Mouse (Mus musculus) liver, embryonic 15.5 days (tissue): ENCODE results near the gene Gm42742. TPM values are rescaled to one million over a fixed set of nuclear protein-coding genes. Genes with fewer than 3 reads are reported as not detected.

ENCODE experiments used
- ATAC-seq: fragments of 200-750 bp; cut with Nextera tagmentation; 2 replicates; pipeline ENCODE4 v1.8.0; 2017; ENCODE audit warnings: moderate number of reproducible peaks, mild to moderate bottlenecking, moderate library complexity; ENCODE audit not compliant: insufficient read depth
- H3K27ac ChIP-seq: fragments of 300-500 bp; sonication (generic); replicated peaks from 2 replicates; pipeline ENCODE4 v1.5.1; 2015; ENCODE audit warnings: mild to moderate bottlenecking, inconsistent platforms
- H3K27me3 ChIP-seq: fragments of 300-500 bp; sonication (generic); 2 replicates; pipeline ENCODE4 v1.6.1; 2015; ENCODE audit warnings: mild to moderate bottlenecking, inconsistent platforms
- H3K36me3 ChIP-seq: fragments of 300-500 bp; sonication (generic); replicated peaks from 2 replicates; pipeline ENCODE4 v1.6.1; 2015; ENCODE audit warnings: moderate library complexity, mild to moderate bottlenecking, inconsistent platforms
- H3K4me1 ChIP-seq: fragments of 300-500 bp; sonication (generic); replicated peaks from 2 replicates; pipeline ENCODE4 v1.6.1; 2015; ENCODE audit warnings: inconsistent platforms
- H3K4me2 ChIP-seq: fragments of 300-500 bp; sonication (generic); 2 replicates; pipeline ENCODE4 v1.6.1; 2015; ENCODE audit warnings: moderate library complexity, mild to moderate bottlenecking, inconsistent platforms
- H3K4me3 ChIP-seq: fragments of 300-500 bp; sonication (generic); replicated peaks from 2 replicates; pipeline ENCODE4 v1.5.1; 2015; ENCODE audit warnings: mild to moderate bottlenecking, inconsistent platforms
- H3K9ac ChIP-seq: fragments of 300-500 bp; sonication (generic); 2 replicates; pipeline ENCODE4 v1.6.1; 2015; ENCODE audit warnings: moderate library complexity, mild to moderate bottlenecking, inconsistent platforms
- H3K9me3 ChIP-seq: fragments of 300-500 bp; sonication (generic); replicated peaks from 2 replicates; pipeline ENCODE4 v1.6.1; 2016; ENCODE audit warnings: inconsistent platforms
- WGBS: fragments of 180-500 bp; shearing (Covaris S2); methylation state at CpG from one replicate; pipeline ENCODE4 v1.1.7; 2015; ENCODE audit warnings: mixed read lengths; ENCODE audit not compliant: insufficient replicate concordance; 5-methylcytosine and 5-hydroxymethylcytosine counted together
- polyA plus RNA-seq: library from polyadenylated mRNA; unstranded; fragments of >200 nt; fragmentation: Nextera tagmentation; extraction: Ambion mirVana; gene quantifications from 2 replicates; pipeline ENCODE4 v1.2.1, GENCODE M21; 2015

The Gm42742 gene
- polyA plus RNA-seq, 1 experiment from 2014 or later, result 3.6 TPM

DNA sequence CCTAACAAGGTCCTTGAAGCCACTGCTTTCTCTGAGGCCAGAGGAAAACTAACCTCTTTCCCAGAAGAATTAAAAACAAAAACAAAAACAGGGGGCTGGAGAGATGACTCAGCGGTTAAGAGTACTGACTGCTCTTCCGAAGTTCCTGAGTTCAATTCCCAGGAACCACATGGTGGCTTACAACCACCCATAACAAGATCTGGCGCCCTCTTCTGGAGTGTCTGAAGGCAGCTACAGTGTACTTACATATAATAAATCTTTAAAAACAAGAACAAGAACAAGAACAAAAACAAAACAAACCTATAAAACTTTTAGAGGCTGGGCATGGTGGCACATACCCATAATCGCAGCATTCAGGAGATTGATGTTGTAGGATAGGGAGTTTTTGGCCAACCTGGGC is 24.4 kb downstream of the Gm42742 start:
- no peak for ATAC-seq
- Histone ChIP-seq H3K27me3 (no peaks in the 10 kb centered on the region), H3K9me3 (no peaks in the 10 kb centered on the region), H3K4me1 (no peaks in the 10 kb centered on the region), H3K27ac (no peak overlapping the region), H3K4me2 (no peak overlapping the region), H3K36me3 (peaks cover 10% of the 10 kb centered on the region), H3K9ac (no peak overlapping the region), H3K4me3 (no peak overlapping the region)
- WGBS, result 73% methylated on average over 4 of the region's 4 CpGs

DNA sequence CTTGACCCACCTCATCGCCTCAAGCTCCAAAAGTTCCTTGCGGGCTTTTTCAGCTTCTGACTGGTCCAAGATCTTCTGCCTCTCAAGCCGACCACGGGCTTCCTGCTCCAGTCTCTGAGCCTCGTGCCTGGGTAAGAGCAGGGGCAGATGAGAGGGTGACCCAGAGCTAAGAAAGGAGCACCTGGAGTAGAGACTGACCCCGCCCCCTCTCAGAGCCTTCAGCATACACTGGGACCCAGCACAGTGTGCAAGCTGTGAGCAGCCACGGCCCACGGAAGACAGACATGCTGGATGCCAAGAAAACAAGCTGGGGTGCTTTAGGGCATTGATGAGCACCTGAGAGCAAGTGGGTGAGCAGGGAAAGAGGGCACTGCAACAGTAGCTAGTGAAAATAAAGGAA is 32.1 kb downstream of the Gm42742 start:
- Histone ChIP-seq H3K9me3 (no peaks in the 10 kb centered on the region), H3K4me1 (no peaks in the 10 kb centered on the region), H3K27me3 (no peaks in the 10 kb centered on the region), H3K36me3 (no peaks in the 10 kb centered on the region), H3K27ac (no peak overlapping the region), H3K4me3 (no peak overlapping the region), H3K4me2 (no peak overlapping the region), H3K9ac (no peak overlapping the region)
- 65% methylated on average over 8 of the region's 8 CpGs for WGBS
- ATAC-seq, result no peak

DNA sequence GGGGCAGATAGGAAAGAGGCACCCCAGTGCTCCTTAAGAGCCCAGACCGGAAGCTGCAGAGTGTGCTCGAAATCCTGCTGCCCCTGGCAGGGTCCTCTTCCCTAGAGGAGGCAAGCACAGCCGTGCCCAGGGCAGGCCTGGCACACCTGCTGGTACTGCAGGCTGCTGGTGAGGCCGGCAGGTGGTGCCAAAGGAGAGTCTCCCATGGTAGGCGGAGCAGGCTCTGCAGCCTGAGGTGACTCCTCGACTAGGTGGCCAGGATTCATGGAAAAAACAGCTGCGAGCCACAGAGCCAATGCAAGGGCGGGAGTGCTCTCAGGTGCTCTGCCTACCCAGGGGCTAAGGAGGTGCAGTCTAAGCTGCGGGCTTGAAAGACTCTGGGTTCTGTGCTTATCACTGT is 34.6 kb downstream of the Gm42742 start:
- no peak overlapping the region for H3K4me2 ChIP-seq
- no peaks in the 10 kb centered on the region for H3K36me3 ChIP-seq
- no peak overlapping the region for H3K4me3 ChIP-seq
- WGBS, result 47% methylated on average over 9 of the region's 9 CpGs
- no peaks in the 10 kb centered on the region for H3K9me3 ChIP-seq
- no peaks in the 10 kb centered on the region for H3K27me3 ChIP-seq
- H3K4me1 ChIP-seq, result peaks cover 9% of the 10 kb centered on the region; the same call in 1 of the 2 replicates
- no peak overlapping the region for H3K9ac ChIP-seq
- ATAC-seq, result no peak
- no peak overlapping the region for H3K27ac ChIP-seq

DNA sequence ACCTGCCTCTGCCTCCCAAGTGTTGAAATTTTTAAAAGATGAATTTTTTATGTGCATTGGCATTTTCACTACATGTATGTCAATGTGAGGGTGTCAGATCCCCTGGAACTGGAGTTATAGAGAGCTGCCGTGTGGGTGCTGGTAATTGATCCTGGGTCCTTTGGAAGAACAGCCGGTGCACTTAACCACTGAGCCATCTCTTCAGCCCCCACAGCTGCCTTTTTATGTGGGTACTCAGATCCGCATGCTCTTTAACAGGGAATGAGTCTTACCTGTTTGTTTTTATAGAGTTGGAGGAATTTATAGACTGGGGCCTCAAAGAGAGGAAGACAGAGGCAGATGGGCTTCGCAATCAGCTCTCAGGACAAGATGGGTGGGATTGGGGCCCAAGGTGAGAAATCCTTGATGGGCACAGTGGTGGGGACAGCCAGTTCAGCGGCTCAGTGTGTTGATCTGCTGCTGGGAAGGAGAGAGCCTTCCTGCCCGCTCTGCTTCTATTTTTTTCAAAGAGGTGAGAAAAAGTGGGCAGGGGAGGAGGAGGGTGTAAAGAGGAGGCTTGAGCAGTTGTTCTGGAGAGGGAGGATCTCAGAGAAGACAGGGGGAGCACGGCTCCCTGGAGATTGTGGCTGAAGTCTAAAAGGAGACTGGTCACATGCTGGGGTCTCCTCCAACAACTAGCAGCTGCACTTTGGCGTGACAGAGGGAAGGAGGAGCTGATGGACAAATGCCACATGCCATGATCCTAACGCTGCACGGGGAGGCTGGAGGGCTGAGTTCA is 36.0 kb downstream of the Gm42742 start:
- Histone ChIP-seq H3K9ac (no peak overlapping the region), H3K27ac (no peak overlapping the region), H3K36me3 (peaks cover 8% of the 10 kb centered on the region), H3K27me3 (no peaks in the 10 kb centered on the region), H3K9me3 (no peaks in the 10 kb centered on the region), H3K4me2 (no peak overlapping the region), H3K4me1 (peaks cover 13% of the 10 kb centered on the region; the same call in 1 of the 2 replicates), H3K4me3 (no peak overlapping the region)
- no peak for ATAC-seq
- WGBS, result 52% methylated on average over 10 of the region's 10 CpGs

DNA sequence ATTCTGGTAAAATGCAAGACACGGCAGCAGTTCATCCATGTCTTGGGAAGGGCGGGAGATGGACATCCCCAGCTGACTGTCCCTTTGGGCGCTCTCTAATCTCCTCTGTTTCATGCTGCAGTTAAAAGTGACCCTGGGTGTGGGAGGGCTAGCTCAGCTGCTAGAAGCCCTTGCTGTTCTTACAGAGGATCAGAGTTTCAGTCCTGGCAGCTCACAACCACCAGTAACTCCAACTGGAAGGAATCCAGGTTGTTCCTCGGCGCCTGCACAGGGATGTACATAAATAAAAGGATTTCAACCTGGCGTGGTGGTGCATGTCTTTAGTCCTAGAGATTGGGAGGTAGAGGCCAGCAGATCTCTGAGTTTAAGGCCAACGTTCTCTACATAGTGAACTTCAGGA is 37.8 kb downstream of the Gm42742 start:
- Histone ChIP-seq H3K27me3 (no peaks in the 10 kb centered on the region), H3K4me2 (no peak overlapping the region), H3K9ac (no peak overlapping the region), H3K9me3 (no peaks in the 10 kb centered on the region), H3K27ac (no peak overlapping the region), H3K36me3 (peaks cover 25% of the 10 kb centered on the region), H3K4me3 (no peak overlapping the region), H3K4me1 (peaks cover 28% of the 10 kb centered on the region)
- 71% methylated on average over 7 of the region's 7 CpGs for WGBS
- no peak for ATAC-seq

DNA sequence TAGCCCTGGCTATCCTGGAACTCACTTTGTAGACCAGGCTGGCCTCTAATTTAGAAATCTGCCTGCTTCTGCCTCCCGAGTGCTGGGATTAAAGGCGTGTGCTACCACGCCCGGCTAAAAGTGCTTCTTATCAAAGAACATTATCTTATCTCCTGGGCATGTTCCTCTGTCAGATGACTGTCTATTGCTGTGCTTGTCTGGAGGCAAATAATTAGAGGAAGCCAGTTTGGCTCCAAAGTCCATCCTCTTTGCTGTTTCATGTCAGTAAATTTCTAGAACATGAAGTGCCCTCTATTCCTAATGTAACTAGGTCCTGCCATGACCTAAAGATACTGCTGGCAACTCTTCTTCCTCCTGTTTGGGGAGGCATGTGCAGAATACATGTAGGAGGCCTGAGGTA is 38.8 kb downstream of the Gm42742 start:
- no peaks in the 10 kb centered on the region for H3K9me3 ChIP-seq
- no peak overlapping the region for H3K27ac ChIP-seq
- ATAC-seq, result no peak
- no peaks in the 10 kb centered on the region for H3K27me3 ChIP-seq
- WGBS, result 37% methylated on average over 4 of the region's 4 CpGs
- H3K36me3 ChIP-seq, result peaks cover 30% of the 10 kb centered on the region
- no peak overlapping the region for H3K4me2 ChIP-seq
- H3K9ac ChIP-seq, result no peak overlapping the region
- H3K4me1 ChIP-seq, result peaks cover 39% of the 10 kb centered on the region
- H3K4me3 ChIP-seq, result no peak overlapping the region

DNA sequence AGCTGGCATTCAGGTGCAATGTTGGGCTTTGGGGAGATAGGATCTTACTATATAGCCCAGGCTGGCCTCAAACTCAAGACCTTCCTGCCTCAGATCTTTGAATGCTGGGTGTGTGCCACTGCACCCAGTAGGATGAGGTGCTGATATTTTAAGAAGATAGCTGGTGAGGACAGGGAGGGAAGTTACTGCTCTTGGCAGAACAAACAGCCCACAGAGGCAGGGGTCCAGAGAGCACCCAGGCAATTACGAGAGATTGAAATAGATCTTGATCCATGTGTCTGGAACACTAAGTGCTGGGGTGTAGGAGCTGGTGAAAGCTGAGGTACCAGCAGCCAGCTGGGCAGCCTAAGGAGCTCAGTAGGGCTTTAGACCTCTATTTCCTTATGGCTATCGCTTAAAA is 39.3 kb downstream of the Gm42742 start:
- Histone ChIP-seq H3K27ac (no peak overlapping the region), H3K4me2 (no peak overlapping the region), H3K4me1 (peaks cover 41% of the 10 kb centered on the region), H3K9ac (no peak overlapping the region), H3K36me3 (peaks cover 30% of the 10 kb centered on the region), H3K9me3 (no peaks in the 10 kb centered on the region), H3K27me3 (no peaks in the 10 kb centered on the region), H3K4me3 (no peak overlapping the region)
- 75% methylated on average over 2 of the region's 2 CpGs for WGBS
- ATAC-seq, result no peak

DNA sequence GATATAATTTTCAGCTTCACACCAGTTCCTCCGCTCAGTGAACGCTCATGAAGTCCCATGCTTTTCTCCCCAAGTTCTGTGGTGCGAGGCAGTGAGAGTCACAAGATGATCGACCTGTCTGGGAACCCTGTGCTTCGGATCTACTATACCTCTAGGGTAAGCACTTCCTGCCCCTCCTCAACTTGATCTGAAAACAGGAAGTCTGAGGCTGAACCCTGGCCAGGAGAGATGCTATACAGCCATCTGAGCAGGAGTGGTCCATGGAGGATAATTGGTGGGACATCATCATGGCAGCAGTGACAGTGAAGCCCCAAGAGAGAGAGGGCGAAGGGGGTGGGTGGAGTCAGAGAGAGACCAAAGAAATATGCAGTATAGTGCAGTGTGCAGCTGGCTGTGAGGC is 42.1 kb downstream of the Gm42742 start:
- peaks cover 30% of the 10 kb centered on the region for H3K36me3 ChIP-seq
- no peak overlapping the region for H3K4me3 ChIP-seq
- no peak overlapping the region for H3K4me2 ChIP-seq
- 78% methylated on average over 6 of the region's 6 CpGs for WGBS
- no peaks in the 10 kb centered on the region for H3K9me3 ChIP-seq
- peaks cover 50% of the 10 kb centered on the region for H3K4me1 ChIP-seq
- ATAC-seq, result no peak
- H3K27me3 ChIP-seq, result no peaks in the 10 kb centered on the region
- H3K27ac ChIP-seq, result no peak overlapping the region
- H3K9ac ChIP-seq, result no peak overlapping the region

DNA sequence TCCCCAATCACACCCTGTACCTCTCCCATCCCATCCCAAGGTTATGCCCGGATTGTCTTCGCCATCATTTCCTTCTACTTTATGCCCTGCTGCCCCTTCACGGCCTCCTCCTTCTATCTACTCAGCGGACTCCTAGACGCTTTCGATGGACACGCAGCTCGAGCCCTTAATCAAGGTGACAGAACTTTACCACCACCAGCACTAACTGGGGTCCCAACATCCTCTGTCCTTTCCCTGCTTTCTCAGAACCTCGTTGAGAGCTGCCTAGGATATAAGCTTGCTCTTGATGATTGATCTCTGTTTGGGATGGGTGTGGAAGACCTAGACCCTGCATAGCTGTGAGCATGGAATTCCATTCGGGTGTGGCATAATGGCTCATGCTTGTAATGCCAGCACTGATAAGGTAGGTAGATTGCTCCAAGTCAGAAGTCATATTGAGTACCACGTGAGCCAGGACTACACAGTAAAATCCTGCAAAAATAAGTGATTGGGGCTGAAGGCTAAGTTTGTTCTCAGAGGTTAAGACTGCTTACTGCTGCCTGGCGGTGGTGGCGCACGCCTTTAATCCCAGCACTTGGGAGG is 43.9 kb downstream of the Gm42742 start:
- Histone ChIP-seq H3K27ac (peak overlapping the region; percentile 94), H3K4me1 (peaks cover 47% of the 10 kb centered on the region), H3K36me3 (peaks cover 30% of the 10 kb centered on the region), H3K27me3 (no peaks in the 10 kb centered on the region), H3K9ac (peak overlapping the region; percentile 95), H3K4me2 (peak overlapping the region; percentile 74), H3K9me3 (no peaks in the 10 kb centered on the region), H3K4me3 (peak overlapping the region; percentile 92)
- ATAC-seq, result no peak
- 23% methylated on average over 14 of the region's 14 CpGs for WGBS

DNA sequence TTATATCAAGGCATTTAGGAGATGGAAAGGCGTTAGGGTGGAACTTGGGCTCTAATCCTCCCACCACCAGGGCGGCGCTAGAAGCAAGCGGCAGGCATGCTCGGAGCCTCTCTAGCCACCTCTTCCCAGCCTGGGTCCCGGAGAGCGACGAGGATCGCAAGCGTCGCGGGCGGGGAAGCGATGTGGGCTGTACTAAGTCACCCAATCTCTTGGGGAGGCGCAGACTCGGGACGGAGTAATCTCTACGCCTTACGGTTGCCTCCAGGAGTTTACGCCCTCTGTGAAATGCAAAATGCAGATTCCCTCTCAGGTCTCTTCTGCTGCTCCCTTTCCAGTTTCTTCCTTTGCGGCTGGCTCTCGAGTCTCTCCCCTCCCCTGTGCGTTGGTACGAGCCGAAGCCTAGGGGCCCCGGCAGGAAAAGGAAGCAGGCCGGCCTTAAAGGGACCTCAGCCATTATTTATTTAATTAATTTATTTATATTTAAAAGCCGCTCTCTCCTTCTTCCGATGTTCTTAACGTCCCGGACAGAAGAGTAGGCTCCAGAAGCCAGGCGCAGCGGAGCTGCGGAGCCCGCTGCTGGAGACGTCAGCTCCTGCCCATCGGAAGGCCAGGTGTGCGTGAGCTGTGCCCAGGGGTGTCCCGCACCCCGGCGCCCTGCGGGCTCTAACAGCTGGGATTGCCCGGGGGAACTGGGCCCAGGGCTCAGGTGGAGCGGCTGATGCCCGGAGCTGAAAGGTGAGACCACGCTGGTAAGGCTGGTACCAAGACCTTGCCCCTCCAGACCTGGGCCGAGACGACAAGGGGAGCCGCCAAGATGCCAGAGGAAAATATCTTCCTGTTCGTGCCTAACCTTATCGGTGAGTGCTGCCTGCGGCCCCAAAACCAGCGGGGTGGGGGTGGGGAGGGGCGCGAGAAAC is 44.7 kb downstream of the Gm42742 start, which contains the start of gene Cdiptos:
Cdiptos (minus strand) TSS at position 149 of the 917 bp plus-strand sequence.
- Histone ChIP-seq H3K36me3 (peaks cover 30% of the 10 kb centered on the region), H3K4me3 (peak within 1 kb of the TSS; percentile 92), H3K27ac (peak within 1 kb of the TSS; percentile 94), H3K9ac (peak within 1 kb of the TSS; percentile 95), H3K9me3 (no peaks in the 10 kb centered on the region), H3K27me3 (no peaks in the 10 kb centered on the region), H3K4me2 (peak within 1 kb of the TSS; percentile 74), H3K4me1 (peaks cover 40% of the 10 kb centered on the region)
- peak; percentile 94 for ATAC-seq
- WGBS, result under 1% methylated on average over 55 of the region's 55 CpGs

DNA sequence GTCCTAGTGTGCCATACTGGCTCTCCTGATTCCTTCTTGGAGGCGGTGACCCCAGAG is 45.2 kb downstream of the Gm42742 start, which contains the start of gene Cdipt:
Cdipt (plus strand) TSS at position 22 of the 57 bp plus-strand sequence.
- Histone ChIP-seq H3K9me3 (no peaks in the 10 kb centered on the region), H3K4me2 (peak within 1 kb of the TSS; percentile 74), H3K36me3 (peaks cover 30% of the 10 kb centered on the region), H3K4me1 (peaks cover 40% of the 10 kb centered on the region), H3K27me3 (no peaks in the 10 kb centered on the region), H3K4me3 (peak within 1 kb of the TSS; percentile 92), H3K27ac (peak within 1 kb of the TSS; percentile 94), H3K9ac (peak within 1 kb of the TSS; percentile 95)
- WGBS, result 4% methylated on average over 1 of the region's 1 CpGs
- ATAC-seq, result no peak
